Mouse (Mus musculus) spleen, postnatal 4 days (tissue): ENCODE measurements around the gene Oser1.
A peak's percentile ranks its signal among the peaks of the same experiment; 100 is the strongest.

Experiments
- DNase-seq, 2 experiments: peaks; one replicate each; pipeline ENCODE4 v3.0.0; 2022; ENCODE audit warnings: low spot score in 2 of 2

The Oser1 gene

DNA sequence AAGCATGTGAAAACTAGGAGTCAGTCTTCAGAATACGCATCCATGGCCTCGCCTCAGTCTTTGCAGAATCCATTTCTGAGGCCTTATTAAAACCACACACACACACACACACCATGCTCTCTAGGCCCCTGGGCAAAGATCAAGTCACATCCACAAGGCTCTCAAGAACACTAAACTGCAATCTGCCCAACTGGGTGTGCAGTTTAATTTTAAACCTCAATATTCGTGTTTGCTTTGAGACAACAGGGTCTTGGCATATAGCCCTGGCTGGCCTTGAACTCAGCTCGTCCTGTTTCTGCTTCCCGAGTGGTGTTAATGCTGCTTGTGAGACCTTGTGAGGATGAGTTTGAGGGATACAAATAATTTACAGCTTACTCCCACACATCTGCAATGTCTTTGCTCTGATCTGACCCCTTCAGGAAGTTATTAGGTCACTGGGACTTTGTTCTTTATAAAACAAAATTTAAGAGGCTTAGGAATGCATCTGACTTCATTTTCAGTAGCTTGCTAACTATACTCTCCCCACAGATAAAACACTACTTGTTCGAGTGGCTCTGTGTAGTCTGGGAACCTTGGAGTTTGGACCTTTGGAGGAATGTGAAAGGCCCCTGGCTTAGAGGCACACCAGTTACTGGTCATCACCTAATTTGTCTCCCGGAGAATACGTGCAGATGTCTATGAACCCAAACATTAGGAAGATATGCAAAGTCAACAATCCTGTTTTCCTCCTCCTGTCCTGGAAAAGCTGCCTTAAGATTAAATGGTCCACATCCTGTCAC lies 20.3 kb downstream of the Oser1 start:
- no peak for DNase-seq

DNA sequence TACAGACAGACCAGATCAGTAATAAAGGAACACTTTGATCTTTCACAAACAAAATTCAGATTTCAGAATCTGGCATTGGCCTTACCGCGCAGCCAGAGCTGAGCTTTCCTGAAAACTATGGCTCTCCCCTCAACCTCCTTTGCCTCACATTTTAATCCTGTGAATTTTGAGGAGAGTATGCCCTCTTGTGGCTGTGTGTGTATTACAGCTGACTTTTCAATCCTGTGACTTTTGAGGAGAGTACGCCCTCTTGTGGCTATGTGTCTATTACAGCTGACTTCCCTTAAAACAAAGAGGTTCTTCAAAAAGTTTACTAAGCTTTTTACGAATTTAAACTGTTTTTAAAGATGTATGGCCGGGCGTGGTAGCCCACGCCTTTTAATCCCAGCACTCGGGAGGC lies 23.3 kb downstream of the Oser1 start:
- DNase-seq, result peak; percentile 74 to 87

DNA sequence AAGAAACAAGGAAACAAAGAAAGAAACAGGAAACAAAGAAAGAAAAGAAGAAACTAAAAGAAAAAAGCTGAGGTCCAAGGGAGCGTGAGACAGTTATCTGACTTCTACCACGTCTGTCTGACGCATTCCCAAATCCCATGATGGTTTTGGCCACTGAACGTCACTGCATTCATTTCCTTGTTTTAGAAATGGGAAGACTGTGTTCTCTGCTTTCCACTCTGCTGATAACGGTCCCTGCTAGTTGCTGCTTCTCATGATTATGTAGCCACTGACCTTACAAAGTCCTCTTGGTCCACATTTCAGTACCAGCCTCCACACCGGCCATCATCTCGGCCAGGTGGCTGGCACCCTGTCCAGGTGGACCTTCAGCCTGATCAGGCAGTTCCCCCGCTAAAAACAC lies 25.3 kb downstream of the Oser1 start:
- DNase-seq, result no peak

DNA sequence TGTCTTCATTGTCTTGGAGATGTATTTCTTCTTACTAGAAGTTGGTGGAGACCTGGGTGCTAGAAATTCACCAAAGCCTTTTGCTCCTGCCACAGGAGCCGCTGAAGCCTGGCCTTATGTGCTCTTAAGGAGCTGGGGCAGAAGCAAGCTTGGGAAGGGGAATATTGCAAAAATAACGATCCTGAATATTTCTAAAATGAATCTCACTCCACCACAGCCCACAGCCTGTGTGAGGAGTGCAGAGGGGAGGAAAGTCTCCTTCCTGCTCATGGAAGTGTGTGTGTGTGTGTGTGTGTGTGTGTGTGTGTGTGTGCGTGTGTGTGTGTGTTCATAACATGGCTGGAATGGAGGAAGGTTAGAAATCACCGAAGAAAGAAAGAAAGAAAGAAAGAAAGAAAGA lies 25.7 kb downstream of the Oser1 start:
- DNase-seq, result no peak

DNA sequence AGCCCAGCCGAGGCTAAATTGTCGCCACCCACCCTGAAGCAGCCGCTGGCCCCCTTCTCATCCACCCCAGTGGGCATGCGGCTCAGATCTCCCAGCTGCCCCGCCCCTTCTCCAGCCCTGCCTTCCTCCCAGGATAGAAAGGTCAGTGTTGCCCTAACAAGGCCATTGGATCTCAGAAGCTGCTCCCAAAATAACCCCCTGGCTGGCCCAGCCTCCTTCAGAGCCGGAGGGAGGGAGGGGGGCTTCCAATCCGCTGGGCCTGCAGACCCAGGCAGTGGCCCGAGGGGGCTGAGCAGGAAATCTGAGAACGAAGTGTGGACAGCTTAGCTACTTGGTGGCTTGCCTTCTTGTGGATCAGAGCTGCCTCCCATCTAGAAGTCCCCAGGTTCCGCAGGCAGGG lies 26.6 kb downstream of the Oser1 start, which contains the start of gene Jph2:
Gene Jph2, minus strand, starts transcription at position 89 of the 400 bp plus-strand sequence.
- no peak for DNase-seq

DNA sequence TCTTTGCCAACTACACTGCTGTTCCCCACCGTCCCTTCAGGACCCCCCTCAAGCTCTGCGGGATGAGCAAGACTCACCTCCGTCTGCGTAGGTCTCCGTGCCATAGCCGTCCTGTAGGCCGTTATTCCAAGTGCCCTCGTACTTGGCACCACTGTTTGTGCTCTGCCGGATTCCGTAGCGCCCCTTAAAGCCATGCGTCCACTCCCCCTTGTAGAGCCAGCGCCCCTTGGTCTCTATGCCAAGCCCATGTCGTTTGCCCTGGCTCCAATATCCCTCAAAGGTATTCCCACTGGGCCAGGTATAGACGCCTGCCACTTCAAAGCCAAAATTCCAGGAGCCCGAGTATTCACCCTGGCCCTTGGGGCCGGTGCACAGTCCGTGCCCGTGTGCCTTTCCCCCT lies 27.4 kb downstream of the Oser1 start:
- DNase-seq, result no peak

DNA sequence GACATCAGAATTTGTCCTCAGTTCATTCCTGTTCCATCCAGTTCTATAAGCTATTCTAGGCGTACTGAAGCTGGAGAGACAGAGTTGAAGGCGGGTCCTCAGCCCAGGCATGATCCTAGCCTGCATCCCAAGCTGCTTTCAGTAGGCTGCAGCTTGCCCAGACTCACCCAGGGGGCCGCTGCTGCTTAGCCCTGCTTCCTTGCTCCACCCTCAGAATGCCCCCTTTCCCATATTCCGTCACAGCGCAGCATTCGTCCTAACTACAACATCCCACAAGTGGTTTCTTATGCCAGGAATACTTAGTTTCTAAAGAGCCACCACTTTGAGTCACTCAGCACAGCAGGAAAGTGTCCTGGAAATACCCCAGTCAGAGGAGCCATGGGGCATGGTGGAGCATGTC lies 29.5 kb downstream of the Oser1 start:
- no peak for DNase-seq

DNA sequence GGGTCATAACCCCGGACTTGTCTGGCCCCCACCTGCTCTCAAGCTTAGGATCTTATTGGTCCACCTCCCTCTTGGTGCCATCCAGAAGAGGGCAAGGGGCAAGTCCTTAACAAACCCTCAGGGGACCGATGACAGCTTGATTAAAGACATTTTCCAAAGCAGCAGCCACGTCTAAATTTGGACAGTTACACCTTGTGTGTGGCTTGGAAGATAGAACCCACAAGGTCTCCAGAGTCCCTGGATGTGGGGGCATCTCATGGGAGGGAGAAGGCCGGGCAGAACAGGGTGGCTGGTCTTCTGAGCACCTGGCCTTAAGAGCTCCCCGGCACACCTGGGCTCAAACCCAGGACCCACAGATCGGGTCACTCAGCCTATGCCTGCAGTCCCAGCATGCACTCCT lies 30.5 kb downstream of the Oser1 start:
- no peak for DNase-seq

DNA sequence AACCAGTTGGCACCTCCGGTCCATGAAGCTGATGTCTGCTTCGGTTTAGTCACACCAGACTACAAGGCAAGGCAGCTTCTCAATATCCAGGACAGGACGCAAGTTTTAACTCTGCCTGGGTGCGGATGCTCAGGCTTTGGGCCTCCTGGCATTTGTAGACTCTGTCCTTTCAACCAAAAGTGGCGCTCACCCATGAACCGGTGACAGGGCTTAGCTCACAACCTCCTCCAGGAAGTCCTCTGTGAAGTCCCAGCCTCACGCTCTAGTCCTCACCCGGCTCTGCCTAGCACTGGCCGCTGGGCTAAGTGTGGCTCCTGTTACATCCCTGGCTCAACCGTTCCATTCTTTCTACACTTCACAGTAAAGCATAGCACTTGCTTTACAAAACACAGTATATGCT lies 31.3 kb downstream of the Oser1 start:
- DNase-seq, result no peak

DNA sequence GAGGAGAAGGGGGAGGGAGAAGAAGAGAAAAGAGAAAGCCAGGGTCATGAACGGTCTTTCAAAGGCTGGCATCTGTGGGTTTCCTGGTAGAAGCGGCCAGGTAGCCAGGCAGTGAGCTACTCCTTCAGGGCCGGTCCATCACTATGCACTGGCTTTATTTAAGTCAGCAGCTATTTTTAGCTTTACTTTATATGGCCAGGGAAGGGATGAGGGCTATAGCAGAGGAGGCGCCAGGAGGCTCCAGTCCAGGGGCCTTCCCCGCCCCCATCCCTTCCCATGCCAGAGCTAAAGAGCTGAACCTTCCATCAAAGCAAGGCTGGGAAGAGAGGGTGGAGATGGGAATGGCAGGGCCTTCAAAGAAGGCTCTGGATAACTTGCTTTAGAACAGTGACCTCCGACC lies 32.1 kb downstream of the Oser1 start:
- DNase-seq, result no peak

DNA sequence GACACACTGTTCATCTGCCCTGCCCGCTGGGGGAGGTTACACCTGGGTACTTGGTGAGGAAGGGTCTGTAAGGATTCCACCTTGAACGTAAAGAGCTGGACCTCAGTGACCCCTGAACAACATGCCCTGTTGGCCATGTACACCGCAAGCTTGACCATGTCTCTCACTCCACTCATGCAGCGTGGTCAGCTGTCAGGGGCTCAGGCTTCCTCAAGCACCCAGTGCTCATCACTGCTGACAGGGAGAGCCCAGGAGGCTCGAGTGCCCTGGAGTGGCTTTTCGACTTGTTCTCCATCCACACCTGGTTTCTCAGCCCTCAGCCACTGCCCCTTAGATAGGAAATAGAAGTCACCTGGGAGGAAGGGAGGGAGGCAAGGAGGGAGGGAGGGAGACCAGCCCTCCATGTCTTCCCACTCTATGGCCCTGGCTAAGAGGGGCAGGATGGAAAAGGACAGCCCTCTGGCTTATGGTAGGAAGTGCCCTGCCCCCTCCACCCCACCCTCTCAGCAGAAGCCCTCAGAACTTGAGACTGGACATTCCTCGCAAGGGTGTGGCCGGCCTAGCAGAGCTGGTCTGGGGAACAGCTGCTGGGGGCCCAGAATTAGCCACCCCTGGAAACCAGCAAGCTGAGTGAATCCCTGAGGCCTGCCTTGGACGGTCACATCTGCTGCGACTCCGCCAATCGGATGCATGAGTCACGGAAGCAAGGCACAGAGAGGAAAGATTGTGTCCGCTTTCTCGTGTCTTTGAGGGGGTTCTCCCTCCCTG lies 37.9 kb downstream of the Oser1 start:
- DNase-seq, result no peak

DNA sequence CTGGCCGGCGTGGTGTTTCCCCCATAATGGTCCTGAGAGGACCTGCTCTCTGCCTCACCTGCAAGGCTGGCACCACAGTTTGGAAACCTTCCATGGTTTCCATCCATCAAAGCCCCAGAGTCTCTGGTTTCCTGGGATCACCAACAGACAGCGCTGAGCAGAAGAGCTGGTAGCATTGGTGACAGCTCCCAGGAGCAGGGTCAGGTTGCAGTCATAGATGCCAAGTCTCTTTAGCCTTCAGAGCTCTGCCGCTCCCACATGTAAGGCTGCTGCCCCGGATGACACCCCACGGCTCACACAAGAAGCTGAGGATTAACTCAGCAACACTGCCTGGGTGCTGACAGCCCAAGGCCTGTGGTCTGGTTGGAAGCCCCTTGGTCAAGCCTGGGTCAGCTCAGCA lies 39.4 kb downstream of the Oser1 start:
- no peak for DNase-seq

DNA sequence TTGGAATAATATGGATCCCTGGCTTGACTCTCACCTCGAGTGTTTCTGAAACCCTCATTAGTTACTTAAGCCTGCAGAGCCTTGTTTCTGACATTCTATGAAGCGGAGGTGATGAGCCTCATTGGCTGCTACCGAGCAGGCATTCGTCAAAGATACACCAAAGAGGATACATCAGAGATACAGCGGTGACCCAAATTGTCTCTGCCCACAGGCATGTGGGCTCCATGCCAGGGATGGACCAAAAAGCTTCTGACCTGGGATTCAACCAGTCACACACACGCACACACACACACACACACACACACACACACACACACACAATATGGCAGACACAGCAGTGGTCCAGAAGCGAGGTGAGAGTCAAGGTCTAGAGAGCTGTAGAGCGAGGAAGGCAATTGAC lies 43.3 kb downstream of the Oser1 start:
- DNase-seq, result no peak

DNA sequence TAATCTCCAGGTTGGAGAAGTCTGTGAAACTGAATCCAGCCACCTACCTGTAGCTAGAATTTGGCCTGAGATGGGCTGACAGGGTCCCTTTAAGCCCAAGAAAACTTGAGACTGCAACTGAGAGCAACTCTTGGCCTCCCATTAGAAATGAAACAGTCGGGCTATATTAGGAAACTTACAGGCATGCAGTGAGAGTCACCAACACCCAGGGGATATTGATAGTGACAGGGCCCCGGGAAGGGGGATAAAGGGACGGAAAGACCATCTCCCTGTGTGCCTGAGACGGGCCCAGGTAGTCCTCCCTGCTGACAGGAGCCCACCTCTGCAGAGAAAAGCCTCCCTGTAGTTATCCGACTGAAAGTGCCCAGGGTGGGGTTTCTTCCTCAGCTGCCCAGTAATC lies 45.1 kb downstream of the Oser1 start:
- DNase-seq, result no peak

DNA sequence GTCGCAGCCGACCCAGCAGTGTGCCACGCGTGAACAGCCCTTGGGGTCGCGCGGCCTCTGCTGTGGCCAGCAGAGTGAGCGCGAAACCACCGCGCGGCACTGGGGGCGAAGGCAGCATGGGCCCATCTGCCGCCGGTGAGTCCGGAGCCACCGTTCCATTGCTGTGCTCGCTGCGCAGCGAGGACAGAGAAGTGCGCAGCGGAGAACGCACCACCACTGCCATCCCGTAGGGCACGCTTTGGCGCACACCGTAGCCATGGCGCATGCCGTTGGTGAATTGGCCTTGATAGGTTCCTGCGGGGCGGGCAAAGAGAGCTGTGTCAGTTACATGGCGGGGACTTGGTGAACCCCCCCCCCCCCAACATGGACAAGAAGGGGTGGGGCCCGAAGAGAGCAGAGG lies 48.4 kb downstream of the Oser1 start:
- DNase-seq, result no peak

DNA sequence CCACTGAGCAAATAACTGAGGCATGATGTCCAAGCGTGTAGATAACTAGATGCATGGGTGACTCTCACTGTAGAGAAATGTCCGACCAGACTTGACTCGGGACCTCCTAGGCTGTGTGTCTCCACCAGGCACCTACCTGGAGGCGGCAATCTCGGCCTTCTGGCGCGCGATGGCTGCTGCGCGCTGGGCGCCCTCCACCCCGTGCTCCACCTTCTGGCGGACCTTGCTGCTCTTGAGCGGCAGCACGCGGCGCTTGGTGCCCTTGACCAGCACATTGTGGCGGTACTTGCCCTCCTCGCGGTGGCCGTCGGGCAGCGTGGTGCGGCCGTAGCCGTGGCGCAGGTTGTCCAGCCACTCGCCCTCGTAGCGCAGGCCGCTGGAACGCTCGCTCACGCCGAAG lies 49.0 kb downstream of the Oser1 start:
- DNase-seq, result no peak

DNA sequence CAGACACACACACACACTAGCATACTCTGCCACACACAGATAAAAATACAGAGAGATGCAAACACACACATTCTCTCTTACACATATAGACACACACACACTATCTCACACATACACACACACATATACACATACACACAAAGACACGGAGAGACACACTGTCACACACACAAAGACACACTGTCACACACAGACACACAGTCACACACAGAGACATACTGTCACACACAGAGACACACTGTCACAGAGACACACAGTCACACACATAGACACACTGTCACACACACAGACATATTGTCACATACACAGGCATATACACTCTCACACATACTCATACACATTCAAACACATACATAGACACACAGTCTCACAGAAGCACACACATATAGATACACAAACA lies 51.9 kb downstream of the Oser1 start:
- DNase-seq, result no peak

DNA sequence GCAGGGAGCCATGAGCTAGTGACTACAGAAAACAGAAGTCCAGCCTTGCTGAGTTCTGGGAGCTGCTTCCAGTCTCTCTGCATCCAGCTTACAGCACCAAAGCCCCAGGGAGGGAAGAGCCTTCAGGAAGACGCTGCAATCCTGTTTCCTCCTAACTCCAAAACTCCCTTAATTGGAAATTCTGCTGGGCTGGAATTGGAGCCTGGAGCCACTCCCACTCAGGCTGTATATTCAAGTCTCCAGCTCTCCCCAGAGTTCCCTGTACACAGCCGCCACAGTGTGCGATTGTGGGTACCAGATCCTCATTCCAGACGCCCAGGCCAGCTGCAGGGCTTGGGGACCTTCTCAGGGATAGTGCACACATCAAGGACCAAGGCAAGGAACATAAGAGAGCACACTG lies 54.3 kb downstream of the Oser1 start:
- no peak for DNase-seq

DNA sequence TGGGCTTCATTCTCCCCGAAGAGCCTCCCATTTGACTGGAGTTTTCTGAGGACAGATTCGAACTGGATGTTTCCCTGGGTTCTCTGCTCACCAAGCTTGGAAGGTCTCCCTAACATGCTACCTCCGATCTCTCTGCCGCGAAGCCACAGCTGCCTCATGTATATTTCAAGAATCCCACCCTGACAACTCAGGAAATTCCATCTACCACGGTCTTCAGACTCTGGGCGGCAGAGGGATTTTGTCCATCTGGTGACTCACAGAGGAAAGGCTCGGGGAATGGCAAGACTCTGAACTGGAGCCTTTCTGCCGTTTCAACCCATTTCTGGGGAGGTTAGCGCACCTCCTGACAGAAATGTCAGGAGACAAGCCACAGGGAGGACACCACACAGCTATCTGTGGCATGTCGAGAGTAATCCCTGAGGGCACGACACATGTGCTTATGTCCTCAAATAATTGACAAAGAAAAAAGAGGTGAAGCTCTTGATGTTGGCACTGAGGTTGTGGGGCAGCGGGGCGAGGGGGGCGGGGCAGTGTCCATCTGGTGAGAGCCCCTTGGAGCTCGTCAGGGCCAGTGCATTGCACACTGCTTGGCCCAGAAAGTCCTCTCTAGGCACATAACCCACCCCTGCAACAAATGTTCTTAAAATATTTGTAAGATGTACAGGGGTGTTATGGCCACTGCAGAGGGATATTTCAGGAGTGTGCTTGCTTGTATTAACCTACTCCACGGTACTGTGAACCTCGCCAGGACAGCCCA lies 59.5 kb downstream of the Oser1 start:
- DNase-seq, result no peak

DNA sequence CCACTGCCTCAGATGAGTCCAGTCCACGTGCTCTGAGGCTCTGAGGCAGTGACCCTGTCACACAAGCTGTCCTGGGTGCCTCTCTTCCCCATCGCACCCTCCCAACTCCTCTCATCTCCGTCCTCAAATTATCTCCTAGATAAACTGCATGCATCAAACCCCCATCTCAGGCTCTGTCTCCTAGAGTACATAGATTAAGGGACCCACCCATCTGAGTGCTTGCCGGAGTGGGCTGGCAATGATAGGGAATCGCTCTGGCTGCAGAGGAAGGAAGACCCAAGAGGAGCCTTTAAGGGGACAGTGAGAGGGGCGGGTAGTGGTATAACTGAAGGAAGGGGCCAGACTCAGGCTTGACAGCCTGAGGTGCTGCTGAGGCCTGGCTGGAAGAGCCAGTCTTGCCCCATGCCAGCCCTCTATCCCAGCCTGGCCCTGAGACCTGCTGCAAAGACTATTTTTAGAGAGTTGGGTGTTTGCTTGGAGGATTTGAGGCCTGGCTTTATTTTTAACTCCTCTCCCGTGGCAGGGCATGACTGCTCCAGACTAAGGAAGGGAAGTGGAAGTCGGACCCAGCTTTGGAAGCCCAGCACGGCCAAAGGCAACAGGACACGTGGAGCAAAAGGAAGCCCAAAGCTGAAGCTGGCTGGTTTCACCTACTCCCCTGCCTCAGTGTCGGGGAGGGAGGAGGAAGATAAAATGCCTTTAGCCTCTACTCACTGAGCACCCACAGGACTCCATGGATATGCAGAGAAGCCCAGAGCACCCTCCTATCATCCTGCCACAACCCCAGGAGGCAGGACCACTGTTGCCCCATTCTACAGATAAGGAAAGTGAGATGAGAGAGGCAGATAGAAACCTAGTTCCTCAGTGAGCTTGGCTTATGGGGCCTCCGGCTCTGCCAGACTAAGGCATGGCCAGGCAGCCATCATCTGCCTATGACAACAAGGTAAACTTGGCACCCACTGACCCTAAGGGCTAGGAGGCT lies 61.3 kb downstream of the Oser1 start:
- DNase-seq, result no peak

DNA sequence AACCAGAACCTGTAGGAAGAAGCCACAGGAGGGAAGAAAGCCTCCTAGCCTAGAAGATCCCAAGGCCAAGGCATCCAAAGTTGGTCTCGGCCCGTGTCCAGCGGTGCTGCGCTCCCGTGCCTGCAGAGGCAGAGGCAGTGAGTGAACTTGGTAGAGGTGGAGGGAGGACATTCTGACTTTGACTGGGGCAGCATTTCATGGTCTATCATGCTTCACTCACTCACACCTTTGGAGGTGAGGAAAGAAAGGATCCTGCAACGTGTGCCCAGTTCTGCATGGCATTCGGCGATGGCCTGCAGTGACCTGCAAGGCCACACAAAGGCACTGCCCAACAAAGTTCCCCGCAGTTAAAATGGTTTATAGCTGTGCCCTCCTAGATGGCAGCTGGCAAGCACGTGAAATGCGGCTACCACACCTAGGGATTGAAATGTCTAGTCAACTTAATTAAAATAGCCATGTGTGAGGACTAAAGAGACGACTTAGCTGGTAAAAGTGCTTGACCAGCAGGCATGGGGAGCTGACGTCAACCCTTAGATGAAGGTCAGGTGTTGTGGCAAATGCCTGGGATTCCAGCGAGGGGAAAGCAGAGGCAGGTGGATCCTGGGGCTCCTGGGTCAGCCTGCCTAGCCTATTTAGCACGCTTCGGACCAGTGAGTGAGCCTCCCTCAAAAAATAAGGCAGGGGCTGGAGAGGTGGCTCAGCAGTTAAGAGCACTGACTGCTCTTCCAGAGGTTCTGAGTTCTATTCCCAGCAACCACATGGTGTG lies 63.5 kb downstream of the Oser1 start:
- DNase-seq, result no peak
